Mouse (Mus musculus): ENCODE measurements around the gene Caskin2. TPM values are rescaled to one million over a fixed set of nuclear protein-coding genes. Genes with fewer than 3 reads are reported as not detected.
A peak's percentile ranks its signal among the peaks of the same experiment; 100 is the strongest.

The Caskin2 gene
- polyA plus RNA-seq, 1 experiment from 2014 or later = 11.7 TPM

- ATAC-seq (ENCODE audit: insufficient read depth, low FRiP score, low read depth) = no peak
- Histone ChIP-seq H3K27ac (no peak overlapping the region), H3K36me3 (peaks cover 74% of the 10 kb centered on the region), H3K9ac (no peak overlapping the region), H3K4me2 (no peak overlapping the region), H3K4me3 (replicated peaks) (no peak overlapping the region), H3K27me3 (replicated peaks) (no peaks in the 10 kb centered on the region), H3K4me1 (no peaks in the 10 kb centered on the region), H3K9me3 (no peaks in the 10 kb centered on the region)
- WGBS = 89% methylated on average over 18 of the region's 18 CpGs
Observed at GRCm38 (mm10) chr11:115800981-115801380, 12.5 kb downstream of the Caskin2 start.

GRCm38 (mm10) chr11:115797665-115798064 lies 15.8 kb downstream of the Caskin2 start:
- H3K4me3 ChIP-seq (replicated peaks) = no peak overlapping the region
- peaks cover 77% of the 10 kb centered on the region for H3K36me3 ChIP-seq
- H3K4me2 ChIP-seq = no peak overlapping the region
- H3K27ac ChIP-seq = no peak overlapping the region
- no peak for ATAC-seq (ENCODE audit: insufficient read depth, low FRiP score, low read depth)
- no peak overlapping the region for H3K9ac ChIP-seq
- H3K27me3 ChIP-seq (replicated peaks) = no peaks in the 10 kb centered on the region
- WGBS = 79% methylated on average over 9 of the region's 9 CpGs
- no peaks in the 10 kb centered on the region for H3K4me1 ChIP-seq
- no peaks in the 10 kb centered on the region for H3K9me3 ChIP-seq

GRCm38 (mm10) chr11:115796898-115797297 lies 16.5 kb downstream of the Caskin2 start:
- Histone ChIP-seq H3K27me3 (replicated peaks) (no peaks in the 10 kb centered on the region), H3K4me1 (no peaks in the 10 kb centered on the region), H3K9me3 (no peaks in the 10 kb centered on the region), H3K9ac (no peak overlapping the region), H3K27ac (no peak overlapping the region), H3K4me2 (no peak overlapping the region), H3K4me3 (replicated peaks) (no peak overlapping the region), H3K36me3 (peaks cover 76% of the 10 kb centered on the region)
- 83% methylated on average over 15 of the region's 15 CpGs for WGBS
- no peak for ATAC-seq (ENCODE audit: insufficient read depth, low FRiP score, low read depth)

GRCm38 (mm10) chr11:115792353-115792752 lies 21.1 kb downstream of the Caskin2 start:
- Histone ChIP-seq H3K36me3 (peaks cover 59% of the 10 kb centered on the region), H3K27me3 (replicated peaks) (no peaks in the 10 kb centered on the region)
- 85% methylated on average over 14 of the region's 14 CpGs for WGBS

GRCm38 (mm10) chr11:115791919-115792318 lies 21.5 kb downstream of the Caskin2 start:
- Histone ChIP-seq H3K4me2 (no peak overlapping the region), H3K27me3 (replicated peaks) (no peaks in the 10 kb centered on the region), H3K27ac (no peak overlapping the region), H3K9me3 (no peaks in the 10 kb centered on the region), H3K4me3 (replicated peaks) (no peak overlapping the region), H3K36me3 (peaks cover 55% of the 10 kb centered on the region), H3K9ac (no peak overlapping the region), H3K4me1 (no peaks in the 10 kb centered on the region)
- no peak for ATAC-seq (ENCODE audit: insufficient read depth, low FRiP score, low read depth)
- WGBS = 91% methylated on average over 16 of the region's 16 CpGs

More at GRCm38 (mm10) chr11:115792353-115792752, 21.1 kb downstream of the Caskin2 start:
- no peak overlapping the region for H3K4me2 ChIP-seq
- no peak overlapping the region for H3K4me3 ChIP-seq (replicated peaks)
- ATAC-seq (ENCODE audit: insufficient read depth, low FRiP score, low read depth) = no peak
- H3K4me1 ChIP-seq = no peaks in the 10 kb centered on the region
- H3K9me3 ChIP-seq = no peaks in the 10 kb centered on the region
- H3K27ac ChIP-seq = no peak overlapping the region
- no peak overlapping the region for H3K9ac ChIP-seq

- no peak for ATAC-seq (ENCODE audit: insufficient read depth, low FRiP score, low read depth)
- 93% methylated on average over 7 of the region's 7 CpGs for WGBS
- H3K36me3 ChIP-seq = peaks cover 42% of the 10 kb centered on the region
- no peak overlapping the region for H3K4me2 ChIP-seq
- no peak overlapping the region for H3K9ac ChIP-seq
- H3K27me3 ChIP-seq (replicated peaks) = no peaks in the 10 kb centered on the region
- H3K9me3 ChIP-seq = no peaks in the 10 kb centered on the region
- no peak overlapping the region for H3K27ac ChIP-seq
- H3K4me1 ChIP-seq = peaks cover 5% of the 10 kb centered on the region; the same call in 1 of the 2 replicates
- H3K4me3 ChIP-seq (replicated peaks) = no peak overlapping the region
Observed at GRCm38 (mm10) chr11:115789787-115790186, 23.7 kb downstream of the Caskin2 start.

- Histone ChIP-seq H3K9ac (no peak overlapping the region), H3K36me3 (peaks cover 16% of the 10 kb centered on the region), H3K4me2 (no peak overlapping the region), H3K9me3 (no peaks in the 10 kb centered on the region), H3K27me3 (replicated peaks) (no peaks in the 10 kb centered on the region), H3K4me3 (replicated peaks) (no peak overlapping the region), H3K27ac (no peak overlapping the region), H3K4me1 (peaks cover 5% of the 10 kb centered on the region; the same call in 1 of the 2 replicates)
- 74% methylated on average over 6 of the region's 6 CpGs for WGBS
- no peak for ATAC-seq (ENCODE audit: insufficient read depth, low FRiP score, low read depth)
Observed at GRCm38 (mm10) chr11:115786473-115786872, 27.0 kb downstream of the Caskin2 start.

GRCm38 (mm10) chr11:115780141-115781070 lies 33.0 kb downstream of the Caskin2 start:
- no peak overlapping the region; the same call in 1 of the 2 replicates for H3K4me2 ChIP-seq
- ATAC-seq (ENCODE audit: insufficient read depth, low FRiP score, low read depth) = no peak
- no peak overlapping the region for H3K4me3 ChIP-seq (replicated peaks)
- WGBS = 33% methylated on average over 20 of the region's 20 CpGs
- H3K4me1 ChIP-seq = peaks cover 42% of the 10 kb centered on the region
- no peaks in the 10 kb centered on the region for H3K27me3 ChIP-seq (replicated peaks)
- H3K36me3 ChIP-seq = no peaks in the 10 kb centered on the region
- H3K9me3 ChIP-seq = no peaks in the 10 kb centered on the region
- peak overlapping the region; percentile 94 for H3K27ac ChIP-seq
- H3K9ac ChIP-seq = no peak overlapping the region

- Histone ChIP-seq H3K36me3 (no peaks in the 10 kb centered on the region), H3K9me3 (no peaks in the 10 kb centered on the region), H3K27me3 (replicated peaks) (no peaks in the 10 kb centered on the region), H3K4me3 (replicated peaks) (no peak overlapping the region), H3K27ac (peak overlapping the region; percentile 94), H3K4me2 (peak overlapping the region; percentile 34), H3K4me1 (peaks cover 46% of the 10 kb centered on the region), H3K9ac (no peak overlapping the region)
- WGBS = 11% methylated on average over 9 of the region's 9 CpGs
- ATAC-seq (ENCODE audit: insufficient read depth, low FRiP score, low read depth) = peak; percentile 95
Observed at GRCm38 (mm10) chr11:115779038-115779571, 34.3 kb downstream of the Caskin2 start.

GRCm38 (mm10) chr11:115777487-115778335 lies 35.7 kb downstream of the Caskin2 start:
- Histone ChIP-seq H3K9me3 (no peaks in the 10 kb centered on the region), H3K4me1 (peaks cover 46% of the 10 kb centered on the region), H3K4me2 (no peak overlapping the region), H3K36me3 (no peaks in the 10 kb centered on the region), H3K4me3 (replicated peaks) (no peak overlapping the region), H3K9ac (no peak overlapping the region), H3K27me3 (replicated peaks) (no peaks in the 10 kb centered on the region), H3K27ac (peak overlapping the region; percentile 70)
- 80% methylated on average over 17 of the region's 17 CpGs for WGBS
- no peak for ATAC-seq (ENCODE audit: insufficient read depth, low FRiP score, low read depth)

GRCm38 (mm10) chr11:115776954-115777353 lies 36.5 kb downstream of the Caskin2 start:
- 71% methylated on average over 9 of the region's 9 CpGs for WGBS
- no peak for ATAC-seq (ENCODE audit: insufficient read depth, low FRiP score, low read depth)
- Histone ChIP-seq H3K36me3 (no peaks in the 10 kb centered on the region), H3K27me3 (replicated peaks) (no peaks in the 10 kb centered on the region), H3K4me3 (replicated peaks) (no peak overlapping the region), H3K9ac (no peak overlapping the region), H3K27ac (peak overlapping the region; percentile 70), H3K4me2 (no peak overlapping the region), H3K9me3 (no peaks in the 10 kb centered on the region), H3K4me1 (peaks cover 46% of the 10 kb centered on the region)

Measured in stomach, embryonic 15.5 days (tissue).